Mouse (Mus musculus): Measurements from ENCODE around the gene Rho. TPM values are rescaled to one million over a fixed set of nuclear protein-coding genes. Genes with fewer than 3 reads are reported as not detected.
A peak's percentile ranks its signal among the peaks of the same experiment; 100 is the strongest.

Gene Rho
- polyA plus RNA-seq, 1 experiment from 2014 or later: 0.08 TPM

DNA sequence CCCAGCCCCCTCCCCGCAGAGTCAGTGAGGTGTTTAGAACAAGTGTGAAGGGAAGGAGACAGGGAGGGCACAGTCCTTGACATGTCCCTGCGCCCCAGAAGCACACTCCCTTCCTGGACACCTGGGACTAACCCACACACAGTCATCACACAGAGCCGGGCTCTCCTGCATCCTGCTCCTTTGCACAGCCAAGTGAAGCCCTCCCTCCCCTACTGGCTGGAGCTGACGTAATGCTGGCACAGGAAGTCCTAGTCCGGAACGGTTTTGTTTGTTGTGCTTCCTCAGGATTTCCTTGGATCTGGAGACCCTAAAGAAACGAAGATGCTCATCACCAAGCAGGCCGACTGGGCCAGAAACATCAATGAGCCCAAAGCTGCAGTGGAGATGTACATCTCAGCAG, 21.6 kb upstream of the Rho start:
- H3K36me3 ChIP-seq (replicated peaks; ENCODE audit: control insufficient read depth, insufficient read depth): peaks cover 22% of the 10 kb centered on the region
- DNase-seq (ENCODE audit: low spot score) (no peak), ATAC-seq (ENCODE audit: low FRiP score) (no peak)
- H3K27me3 ChIP-seq (ENCODE audit: control insufficient read depth, insufficient read depth, low read length): no peaks in the 10 kb centered on the region
- H3K4me1 ChIP-seq (replicated peaks; ENCODE audit: control insufficient read depth, insufficient read depth, low read length): 0 out of 2 replicates have a peak, but pooled peaks cover 6% of the 10 kb centered on the region
- H3K9ac ChIP-seq: no peak overlapping the region
- no peaks in the 10 kb centered on the region for H3K9me3 ChIP-seq (ENCODE audit: control insufficient read depth, low read length)
- WGBS: 69% methylated on average over 8 of the region's 8 CpGs
- no peak overlapping the region for H3K4me3 ChIP-seq (replicated peaks; ENCODE audit: low read length)
- H3K4me2 ChIP-seq (replicated peaks): no peak overlapping the region
- H3K27ac ChIP-seq: no peak overlapping the region; the same call in 1 of the 2 replicates

DNA sequence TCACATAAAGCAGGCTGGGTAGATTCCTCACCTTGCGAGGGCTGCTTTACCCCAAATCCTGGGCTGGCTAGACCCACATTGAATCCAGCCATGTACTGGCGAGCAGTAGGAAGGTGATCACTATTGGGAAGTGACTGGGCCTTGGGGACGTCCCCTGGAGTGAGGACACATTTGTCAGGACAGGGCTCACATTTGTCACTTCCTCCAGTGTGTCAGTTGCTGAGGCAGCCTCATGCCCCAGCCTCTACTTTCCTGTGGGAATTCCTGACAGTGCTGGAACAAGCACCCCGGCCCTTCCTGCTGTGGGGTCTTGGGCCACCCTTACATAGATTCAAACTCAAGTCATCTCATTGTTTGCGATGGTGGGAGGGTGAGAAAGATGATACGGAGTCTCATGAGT, 19.8 kb upstream of the Rho start:
- Histone ChIP-seq H3K4me1 (replicated peaks; ENCODE audit: control insufficient read depth, insufficient read depth, low read length) (0 out of 2 replicates have a peak, but pooled peaks cover 6% of the 10 kb centered on the region), H3K4me2 (replicated peaks) (no peak overlapping the region), H3K36me3 (replicated peaks; ENCODE audit: control insufficient read depth, insufficient read depth) (peaks cover 16% of the 10 kb centered on the region), H3K9me3 (ENCODE audit: control insufficient read depth, low read length) (no peaks in the 10 kb centered on the region), H3K9ac (no peak overlapping the region), H3K27me3 (ENCODE audit: control insufficient read depth, insufficient read depth, low read length) (no peaks in the 10 kb centered on the region), H3K4me3 (replicated peaks; ENCODE audit: low read length) (no peak overlapping the region), H3K27ac (no peak overlapping the region)
- ATAC-seq (ENCODE audit: low FRiP score) (no peak), DNase-seq (ENCODE audit: low spot score) (no peak)
- 83% methylated on average over 6 of the region's 6 CpGs for WGBS

DNA sequence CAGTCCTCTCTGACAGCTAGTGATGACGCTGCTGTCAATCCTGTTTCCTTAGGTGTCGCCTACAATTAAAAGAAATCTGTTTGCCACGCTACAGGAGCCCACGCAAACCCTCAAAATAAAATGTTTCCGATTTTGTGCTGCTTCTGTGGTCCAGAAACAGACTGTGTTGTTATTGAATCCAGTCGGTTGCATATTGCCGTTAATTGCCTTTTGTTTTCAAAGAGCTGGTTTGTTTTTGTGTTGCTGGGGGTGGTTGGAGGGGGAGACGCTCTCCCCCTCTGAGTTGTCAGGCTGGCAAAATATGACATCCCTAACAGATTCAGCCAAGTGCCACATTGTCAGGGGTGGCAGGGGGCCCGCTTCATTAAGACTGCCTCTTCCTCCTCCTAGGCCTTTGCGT, 18.1 kb upstream of the Rho start:
- H3K4me3 ChIP-seq (replicated peaks; ENCODE audit: low read length): no peak overlapping the region
- WGBS: 81% methylated on average over 10 of the region's 10 CpGs
- ATAC-seq (ENCODE audit: low FRiP score) (no peak), DNase-seq (ENCODE audit: low spot score) (no peak)
- 0 out of 2 replicates have a peak, but pooled peaks cover 6% of the 10 kb centered on the region for H3K4me1 ChIP-seq (replicated peaks; ENCODE audit: control insufficient read depth, insufficient read depth, low read length)
- H3K27me3 ChIP-seq (ENCODE audit: control insufficient read depth, insufficient read depth, low read length): no peaks in the 10 kb centered on the region
- no peak overlapping the region for H3K27ac ChIP-seq
- peaks cover 7% of the 10 kb centered on the region; the same call in 1 of the 2 replicates for H3K36me3 ChIP-seq (replicated peaks; ENCODE audit: control insufficient read depth, insufficient read depth)
- no peak overlapping the region for H3K4me2 ChIP-seq (replicated peaks)
- no peaks in the 10 kb centered on the region for H3K9me3 ChIP-seq (ENCODE audit: control insufficient read depth, low read length)
- H3K9ac ChIP-seq: no peak overlapping the region

DNA sequence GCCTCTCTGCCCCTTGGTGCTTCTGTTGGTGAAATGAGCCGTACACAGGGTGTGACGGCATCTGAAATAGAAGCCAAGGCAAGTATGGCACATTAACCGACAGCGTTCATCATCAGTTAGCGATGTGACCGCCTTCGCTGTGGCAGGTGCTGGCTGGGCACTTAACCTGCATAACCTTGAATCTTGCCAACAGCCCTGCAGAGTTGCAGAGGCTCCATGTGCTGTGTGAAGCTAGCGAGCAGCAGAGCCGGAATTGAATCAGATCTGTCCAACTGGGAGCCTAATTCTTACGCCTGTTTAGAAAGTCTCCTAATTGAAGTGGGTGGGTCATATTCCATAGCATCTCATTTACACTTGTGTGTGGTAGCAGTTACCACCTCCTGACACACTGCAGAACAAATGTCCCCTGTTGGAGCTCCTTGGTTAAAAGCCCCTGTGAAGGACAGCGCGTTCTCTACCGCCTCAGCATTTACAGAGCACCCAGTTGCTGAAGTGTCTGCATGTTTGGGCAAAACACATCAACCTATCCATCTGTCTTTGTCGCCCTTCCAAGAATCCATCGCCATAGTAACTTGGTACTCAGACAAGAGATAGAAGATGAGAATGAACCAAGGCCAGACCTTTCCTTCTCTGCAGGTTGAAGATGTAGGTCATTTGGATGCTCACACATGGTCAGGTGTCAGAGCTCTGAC, 16.9 kb upstream of the Rho start:
- H3K9ac ChIP-seq: no peak overlapping the region
- H3K27me3 ChIP-seq (ENCODE audit: control insufficient read depth, insufficient read depth, low read length): no peaks in the 10 kb centered on the region
- H3K36me3 ChIP-seq (replicated peaks; ENCODE audit: control insufficient read depth, insufficient read depth): peaks cover 7% of the 10 kb centered on the region; the same call in 1 of the 2 replicates
- DNase-seq (ENCODE audit: low spot score) (no peak), ATAC-seq (ENCODE audit: low FRiP score) (no peak)
- H3K4me2 ChIP-seq (replicated peaks): no peak overlapping the region
- 0 out of 2 replicates have a peak, but pooled peaks cover 6% of the 10 kb centered on the region for H3K4me1 ChIP-seq (replicated peaks; ENCODE audit: control insufficient read depth, insufficient read depth, low read length)
- H3K4me3 ChIP-seq (replicated peaks; ENCODE audit: low read length): no peak overlapping the region
- no peaks in the 10 kb centered on the region for H3K9me3 ChIP-seq (ENCODE audit: control insufficient read depth, low read length)
- WGBS: 64% methylated on average over 15 of the region's 15 CpGs
- H3K27ac ChIP-seq: peak overlapping the region; percentile 53; the same call in 1 of the 2 replicates

DNA sequence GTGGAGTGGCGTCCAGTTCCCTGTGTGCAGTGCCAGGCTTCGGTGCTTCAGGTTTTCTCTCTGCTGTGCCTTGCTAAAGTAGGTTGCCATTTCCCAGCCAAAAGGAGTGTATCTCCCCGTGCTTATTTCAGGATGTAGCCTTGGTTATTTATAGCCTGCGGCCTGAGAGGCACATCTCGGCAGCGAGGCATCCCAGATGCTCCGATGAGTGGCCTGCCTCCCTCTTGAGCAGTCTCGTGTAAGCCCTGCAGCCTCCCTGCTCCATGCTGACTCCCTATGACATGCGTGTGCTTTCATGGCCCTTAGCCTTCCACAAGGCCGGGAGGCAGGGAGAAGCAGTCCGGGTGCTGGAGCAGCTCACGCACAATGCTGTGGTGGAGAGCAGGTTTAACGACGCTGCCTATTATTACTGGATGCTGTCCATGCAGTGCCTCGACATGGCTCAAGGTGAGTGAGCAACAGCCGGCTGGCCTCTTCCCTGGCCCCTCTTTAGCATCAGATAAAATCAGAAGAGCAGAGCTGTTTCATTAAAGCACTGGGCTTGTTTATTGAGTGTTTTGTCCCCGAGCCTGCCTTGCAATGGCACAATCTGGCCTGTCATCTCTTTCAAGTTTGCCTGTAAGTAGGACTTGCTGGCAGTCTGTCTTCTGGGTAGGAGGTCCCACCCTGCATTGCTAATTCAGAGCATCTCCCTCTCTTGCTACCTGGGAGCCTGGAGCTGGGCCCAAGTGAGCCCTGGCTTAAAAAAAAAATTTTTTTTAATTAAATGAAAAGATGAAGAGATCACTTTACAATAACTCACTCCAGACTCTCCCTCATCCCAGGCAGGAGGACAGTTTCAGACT, 15.7 kb upstream of the Rho start:
- Histone ChIP-seq H3K9ac (no peak overlapping the region), H3K4me2 (replicated peaks) (no peak overlapping the region), H3K27ac (peak overlapping the region; percentile 53; the same call in 1 of the 2 replicates), H3K4me1 (replicated peaks; ENCODE audit: control insufficient read depth, insufficient read depth, low read length) (0 out of 2 replicates have a peak, but pooled peaks cover 6% of the 10 kb centered on the region), H3K36me3 (replicated peaks; ENCODE audit: control insufficient read depth, insufficient read depth) (no peaks in the 10 kb centered on the region), H3K27me3 (ENCODE audit: control insufficient read depth, insufficient read depth, low read length) (no peaks in the 10 kb centered on the region), H3K4me3 (replicated peaks; ENCODE audit: low read length) (no peak overlapping the region), H3K9me3 (ENCODE audit: control insufficient read depth, low read length) (no peaks in the 10 kb centered on the region)
- DNase-seq (ENCODE audit: low spot score) (no peak), ATAC-seq (ENCODE audit: low FRiP score) (no peak)
- 80% methylated on average over 17 of the region's 17 CpGs for WGBS

DNA sequence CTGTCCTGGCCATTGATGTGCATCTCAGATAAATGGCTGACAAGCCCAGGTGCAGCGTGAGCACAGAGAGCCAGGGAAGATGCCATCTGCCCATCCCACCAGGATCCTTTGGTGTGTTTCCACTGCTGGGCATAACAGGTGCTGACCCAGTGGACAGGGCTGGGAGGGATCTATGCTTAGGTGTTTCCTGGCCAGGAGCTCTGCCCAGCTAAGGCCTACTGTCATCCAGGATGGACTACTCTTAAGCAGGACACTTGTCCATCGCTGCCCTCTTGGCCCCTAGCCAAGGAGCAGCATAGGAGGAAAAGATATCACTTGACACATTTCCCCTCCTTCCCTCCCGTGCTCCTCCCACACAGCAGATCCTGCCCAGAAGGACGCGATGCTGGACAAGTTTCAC, 14.9 kb upstream of the Rho start:
- Histone ChIP-seq H3K36me3 (replicated peaks; ENCODE audit: control insufficient read depth, insufficient read depth) (no peaks in the 10 kb centered on the region), H3K27me3 (ENCODE audit: control insufficient read depth, insufficient read depth, low read length) (no peaks in the 10 kb centered on the region), H3K27ac (no peak overlapping the region), H3K4me1 (replicated peaks; ENCODE audit: control insufficient read depth, insufficient read depth, low read length) (0 out of 2 replicates have a peak, but pooled peaks cover 6% of the 10 kb centered on the region), H3K4me2 (replicated peaks) (no peak overlapping the region), H3K9ac (no peak overlapping the region), H3K9me3 (ENCODE audit: control insufficient read depth, low read length) (no peaks in the 10 kb centered on the region), H3K4me3 (replicated peaks; ENCODE audit: low read length) (no peak overlapping the region)
- WGBS: 88% methylated on average over 5 of the region's 5 CpGs
- DNase-seq (ENCODE audit: low spot score) (no peak), ATAC-seq (ENCODE audit: low FRiP score) (no peak)

DNA sequence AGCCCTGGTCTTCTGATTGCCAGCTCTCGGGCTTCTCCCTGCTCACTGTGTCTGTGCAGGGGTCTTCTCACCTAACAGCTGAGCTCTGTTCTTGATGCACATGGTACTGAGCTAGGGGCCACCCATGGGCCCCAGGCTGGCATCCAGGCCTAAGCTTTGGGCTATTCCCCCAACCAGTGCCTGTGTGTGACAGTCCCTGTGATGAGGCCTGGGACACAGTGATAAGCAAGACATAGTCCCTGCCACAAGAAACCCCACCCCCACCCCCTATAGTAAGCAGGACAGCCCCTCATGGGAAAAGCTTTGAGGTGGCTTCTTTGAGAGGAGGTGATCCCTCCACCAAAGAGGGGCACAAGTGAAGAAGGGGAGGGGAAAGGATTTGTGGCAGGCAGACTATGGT, 12.9 kb upstream of the Rho start:
- Histone ChIP-seq H3K4me2 (replicated peaks) (no peak overlapping the region), H3K9me3 (ENCODE audit: control insufficient read depth, low read length) (no peaks in the 10 kb centered on the region), H3K4me1 (replicated peaks; ENCODE audit: control insufficient read depth, insufficient read depth, low read length) (0 out of 2 replicates have a peak, but pooled peaks cover 6% of the 10 kb centered on the region), H3K27me3 (ENCODE audit: control insufficient read depth, insufficient read depth, low read length) (no peaks in the 10 kb centered on the region), H3K4me3 (replicated peaks; ENCODE audit: low read length) (no peak overlapping the region), H3K36me3 (replicated peaks; ENCODE audit: control insufficient read depth, insufficient read depth) (no peaks in the 10 kb centered on the region), H3K27ac (no peak overlapping the region), H3K9ac (no peak overlapping the region)
- no peak for DNase-seq (ENCODE audit: low spot score)
- 95% methylated on average over 1 of the region's 1 CpGs for WGBS
- no peak for ATAC-seq (ENCODE audit: low FRiP score)

DNA sequence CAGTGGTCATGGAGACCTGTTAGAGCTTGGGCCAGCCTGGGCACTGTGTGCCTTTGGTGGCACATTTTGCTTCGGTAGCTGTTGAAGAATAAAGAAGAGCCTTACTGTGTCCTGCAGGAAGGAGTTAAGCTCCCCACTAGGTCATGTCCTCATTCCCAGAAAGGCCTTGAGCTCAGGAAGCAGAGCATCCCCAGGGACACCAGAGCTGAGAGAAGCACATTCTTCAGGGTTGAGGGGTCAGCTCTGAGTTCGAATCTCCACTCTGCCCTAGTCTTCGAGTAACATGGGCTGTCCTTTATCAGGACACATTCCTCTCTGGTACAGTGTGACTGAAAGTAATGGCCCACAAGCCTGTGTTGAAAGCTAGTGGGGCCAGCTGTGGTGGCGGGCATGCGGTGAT, 11.7 kb upstream of the Rho start:
- 95% methylated on average over 5 of the region's 5 CpGs for WGBS
- no peaks in the 10 kb centered on the region for H3K9me3 ChIP-seq (ENCODE audit: control insufficient read depth, low read length)
- no peak overlapping the region for H3K4me2 ChIP-seq (replicated peaks)

DNA sequence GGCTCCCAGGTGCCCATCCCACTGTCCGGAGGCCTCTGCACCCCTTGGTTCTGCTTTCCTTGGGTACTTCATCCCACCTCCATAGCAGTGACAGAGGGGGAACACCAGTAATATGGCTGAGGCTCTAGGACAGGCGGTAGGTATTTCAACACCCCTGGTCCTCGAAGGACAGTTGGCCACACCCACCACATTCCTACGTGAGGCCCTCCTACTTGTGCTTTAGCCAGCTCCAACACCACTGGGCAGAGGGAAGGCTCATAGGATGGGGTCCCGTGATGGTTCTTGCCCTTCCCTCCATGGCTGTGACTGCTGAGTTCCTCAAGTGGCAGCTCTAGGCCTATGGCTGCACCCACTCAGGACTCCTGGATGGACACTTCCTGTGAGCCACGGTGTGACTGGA, 6.7 kb upstream of the Rho start:
- Histone ChIP-seq H3K27ac (no peak overlapping the region), H3K4me2 (replicated peaks) (no peak overlapping the region), H3K9ac (no peak overlapping the region), H3K4me1 (replicated peaks; ENCODE audit: control insufficient read depth, insufficient read depth, low read length) (0 out of 2 replicates have a peak, but pooled peaks cover 6% of the 10 kb centered on the region), H3K27me3 (ENCODE audit: control insufficient read depth, insufficient read depth, low read length) (no peaks in the 10 kb centered on the region), H3K36me3 (replicated peaks; ENCODE audit: control insufficient read depth, insufficient read depth) (no peaks in the 10 kb centered on the region), H3K9me3 (ENCODE audit: control insufficient read depth, low read length) (no peaks in the 10 kb centered on the region), H3K4me3 (replicated peaks; ENCODE audit: low read length) (no peak overlapping the region)
- ATAC-seq (ENCODE audit: low FRiP score) (no peak), DNase-seq (ENCODE audit: low spot score) (no peak)
- WGBS: 56% methylated on average over 6 of the region's 6 CpGs

More for the DNA sequence above, 11.7 kb upstream of the Rho start:
- no peak overlapping the region for H3K4me3 ChIP-seq (replicated peaks; ENCODE audit: low read length)
- no peak for DNase-seq (ENCODE audit: low spot score)
- no peak overlapping the region for H3K9ac ChIP-seq
- H3K27me3 ChIP-seq (ENCODE audit: control insufficient read depth, insufficient read depth, low read length): no peaks in the 10 kb centered on the region
- no peak overlapping the region for H3K27ac ChIP-seq
- H3K36me3 ChIP-seq (replicated peaks; ENCODE audit: control insufficient read depth, insufficient read depth): no peaks in the 10 kb centered on the region
- ATAC-seq (ENCODE audit: low FRiP score): no peak
- H3K4me1 ChIP-seq (replicated peaks; ENCODE audit: control insufficient read depth, insufficient read depth, low read length): no peaks in the 10 kb centered on the region
